Mouse (Mus musculus): ENCODE measurements around the gene Olfr410.

The Olfr410 gene

GRCm38 (mm10) chr11:74337931-74338330 lies at the start of gene Olfr410:
Gene Olfr410, minus strand, starts transcription at chr11:74338031.
- in situ Hi-C loops (cut with MboI, MseI) = no loop called here

DNA sequence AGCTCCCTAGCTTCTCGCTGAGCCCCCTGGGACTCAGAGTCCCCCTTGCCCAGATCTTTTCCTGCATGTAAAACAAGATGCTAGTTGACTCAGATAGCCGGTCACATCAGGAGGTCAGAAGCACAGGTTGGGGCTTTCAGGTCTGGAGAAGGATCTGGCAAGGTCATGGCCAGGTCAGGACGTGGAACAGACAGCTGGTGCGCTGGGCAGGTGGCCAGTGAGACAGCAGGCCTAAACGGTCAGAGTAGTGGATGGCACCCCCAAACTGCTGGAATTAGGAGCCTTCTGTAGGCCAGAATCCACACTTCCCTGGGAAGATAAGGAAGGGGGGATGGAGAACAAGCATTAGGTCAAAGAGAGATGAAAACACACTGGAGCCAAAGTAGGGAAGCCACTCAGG lies 49.4 kb upstream of the Olfr410 start:
- in situ Hi-C loops (cut with MboI, MseI) = no loop called here

DNA sequence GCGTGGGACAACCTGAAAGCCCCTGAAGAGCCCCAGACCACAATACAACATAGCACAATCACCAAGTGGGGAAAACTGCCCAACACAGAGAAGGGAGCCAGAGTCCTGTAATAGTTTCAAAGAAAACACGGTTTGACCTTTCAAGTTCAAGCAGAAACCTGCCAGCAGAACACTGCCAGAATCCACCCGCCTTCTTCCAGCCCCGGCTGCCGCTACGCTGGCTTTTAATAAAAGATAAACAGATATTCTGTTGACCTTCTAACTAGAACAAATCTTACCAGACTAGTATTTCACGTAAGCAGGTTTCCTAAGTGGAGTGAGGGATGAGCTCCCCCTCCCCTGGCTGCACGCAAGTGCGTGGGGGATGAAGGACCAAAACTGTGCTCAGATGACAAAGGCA lies 47.8 kb upstream of the Olfr410 start:
- in situ Hi-C loops (cut with MboI, MseI) = no loop called here

- in situ Hi-C loops (cut with MboI, MseI) = loop anchor here (5.0 kb wide), 1 partner anchor 153 kb away; no protein-coding TSS in a partner anchor
These were observed 41.5 kb upstream of the Olfr410 start for GRCm38 (mm10) chr11:74379166-74379873.

GRCm38 (mm10) chr11:74376847-74377246 lies 39.0 kb upstream of the Olfr410 start:
- in situ Hi-C loops (cut with MboI, MseI) = loop anchor here (5.0 kb wide), 1 partner anchor 155 kb away; no protein-coding TSS in a partner anchor

- in situ Hi-C loops (cut with MboI, MseI) = no loop called here
These were observed 33.7 kb upstream of the Olfr410 start for GRCm38 (mm10) chr11:74371393-74372100.

DNA sequence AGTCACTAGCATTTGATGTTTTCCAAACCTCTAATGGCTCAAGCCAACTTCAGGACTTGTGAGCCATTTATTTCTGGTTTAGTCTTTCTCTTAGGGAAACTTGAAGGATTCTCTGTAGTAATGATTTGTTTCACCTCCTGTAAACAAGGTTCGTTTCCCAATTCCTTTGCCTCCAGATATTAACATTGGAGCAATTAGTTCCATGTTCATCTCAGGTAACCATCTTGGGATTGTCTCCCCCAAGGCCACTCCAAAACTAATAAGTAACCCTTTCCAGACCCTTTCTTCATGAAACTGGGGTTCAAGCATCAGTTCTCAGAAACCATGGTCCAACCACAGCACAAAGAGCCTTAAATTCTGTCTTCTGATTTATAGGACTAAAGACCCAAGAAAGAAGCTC lies 23.9 kb upstream of the Olfr410 start, which contains the start of gene Olfr412:
Gene Olfr412, plus strand, starts transcription at position 301 of the 400 bp plus-strand sequence.
- in situ Hi-C loops (cut with MboI, MseI) = no loop called here

DNA sequence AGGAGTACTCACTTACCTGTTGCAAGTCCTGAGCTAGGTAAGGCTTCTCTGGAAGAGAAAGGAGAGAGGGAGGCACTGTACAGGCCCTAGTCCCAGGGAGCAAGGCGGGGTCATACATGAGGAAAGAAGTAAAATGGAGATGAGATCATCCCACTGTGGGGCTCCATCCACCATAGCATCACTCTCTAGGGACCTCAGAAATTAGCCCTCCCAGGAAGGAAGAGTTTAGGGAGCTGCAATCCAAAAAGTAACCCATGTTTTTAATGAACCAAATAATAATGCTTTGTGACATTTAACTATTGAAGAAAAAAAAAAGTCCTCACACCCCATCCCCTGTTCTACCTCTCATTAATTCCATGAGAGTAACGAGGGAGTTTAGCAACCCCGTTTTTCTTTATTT lies 14.7 kb upstream of the Olfr410 start, which contains the start of gene Olfr411:
Gene Olfr411, minus strand, starts transcription at position 101 of the 400 bp plus-strand sequence.
- in situ Hi-C loops (cut with MboI, MseI) = no loop called here

DNA sequence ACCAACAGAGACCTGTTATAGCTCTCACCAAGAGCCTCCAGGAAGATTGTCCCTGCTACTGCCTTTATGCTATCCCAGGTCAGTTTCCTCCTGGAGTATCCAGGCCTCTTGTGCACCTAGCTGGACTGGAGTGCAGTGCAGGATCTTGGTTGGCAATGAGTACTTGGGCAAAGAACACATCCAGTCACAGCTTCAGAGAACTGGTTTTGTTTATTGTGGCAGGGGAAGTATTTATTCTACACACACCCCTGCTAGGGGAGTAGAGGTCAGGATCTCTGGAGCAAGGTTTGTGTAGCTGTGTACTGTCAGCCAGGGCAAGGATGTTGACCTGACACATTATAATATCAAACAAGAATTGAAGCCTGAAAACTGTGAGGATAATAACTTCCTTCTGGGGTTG lies 9.1 kb downstream of the Olfr410 start:
- in situ Hi-C loops (cut with MboI, MseI) = no loop called here

GRCm38 (mm10) chr11:74326044-74326443 lies 11.8 kb downstream of the Olfr410 start:
- in situ Hi-C loops (cut with MboI, MseI) = no loop called here

DNA sequence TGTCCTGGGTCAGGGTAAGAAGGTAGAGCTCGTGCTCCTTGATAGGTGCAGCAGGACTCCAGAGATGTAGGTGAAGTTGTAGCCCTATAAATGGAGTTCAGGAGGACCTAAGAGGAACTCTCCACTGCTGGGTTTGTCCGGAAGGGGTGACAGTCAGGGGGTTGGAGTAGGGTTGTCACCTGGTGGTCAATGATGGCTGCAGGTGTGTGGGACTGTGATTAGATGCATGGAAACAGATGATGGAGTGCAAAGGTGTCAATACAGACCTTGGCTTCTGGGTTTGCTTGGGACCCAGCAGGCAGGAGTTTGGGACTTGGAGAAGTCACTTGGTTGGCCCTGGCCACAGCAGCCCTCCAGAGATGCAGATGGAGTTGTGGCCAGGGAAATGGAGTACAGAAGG lies 50.6 kb downstream of the Olfr410 start:
- in situ Hi-C loops (cut with MboI, MseI) = loop anchor here (10.0 kb wide), 1 partner anchor 452 kb away; no protein-coding TSS in a partner anchor

DNA sequence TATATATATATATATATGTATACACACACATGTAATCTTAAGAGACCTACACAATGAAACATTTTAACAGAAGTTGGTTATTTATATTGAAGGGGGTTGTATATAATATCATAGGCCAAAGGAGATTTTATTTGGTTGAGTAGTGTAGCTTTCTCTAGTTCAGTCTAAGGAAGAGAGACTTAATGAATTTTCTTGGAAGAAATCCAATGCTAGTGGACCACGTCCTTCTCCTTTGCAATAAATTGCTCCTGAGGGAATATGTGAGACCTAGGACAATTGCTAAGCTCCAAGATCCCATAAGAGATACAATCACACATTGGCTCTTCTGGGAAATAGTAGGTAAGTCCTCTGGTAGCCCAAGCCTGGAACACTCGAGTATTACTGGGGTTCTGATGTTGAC lies 54.4 kb downstream of the Olfr410 start, which contains the start of gene Olfr59:
Gene Olfr59, plus strand, starts transcription at position 301 of the 400 bp plus-strand sequence.
- in situ Hi-C loops (cut with MboI, MseI) = loop anchor here (10.0 kb wide), 1 partner anchor 449 kb away; no protein-coding TSS in a partner anchor

All from regulatory T cell (primary cell).